8 mouse cellular contexts compared by ENCODE assay signal in genomic region chr19:38054720-38055192, GRCm38 (mm10). TPM values are rescaled to one million over a fixed set of nuclear protein-coding genes. Genes with fewer than 3 reads are reported as not detected.
DNase-seq lines count a peak whose midpoint lies in the region; ATAC-seq lines count a peak whose summit lies in the region.

Gene Cep55, plus strand, starts transcription at chr19:38055011.

- ATAC-seq in common myeloid progenitor, adult 5-6 weeks (replicated peaks; ENCODE audit: low read depth, poor library complexity, severe bottlenecking): peak; percentile 86
- peak; percentile 90 for ATAC-seq in megakaryocyte-erythroid progenitor cell, adult 5-6 weeks (replicated peaks; ENCODE audit: low FRiP score, low TSS enrichment, poor library complexity, severe bottlenecking)

- intact Hi-C loops in left cerebral cortex, postnatal 10 days (cut with DNase I): no loop called here

- peak; percentile 99 for DNase-seq in ZHBTc4 (ENCODE audit: low read depth, low spot score)
- peak; percentile 87 to 92 for DNase-seq in gastrocnemius, adult 8-10 months (ENCODE audit: low spot score in 2 of 2)
- DNase-seq in hindlimb bud, embryonic 11.5 days (ENCODE audit: extremely low spot score, low read depth, low spot score): peak; percentile 88
- peak; percentile 91 to 98 for DNase-seq in left cerebral cortex, postnatal 10 days (ENCODE audit: extremely low spot score in 1 of 2, low spot score in 2 of 2)
- DNase-seq in right cerebral cortex, postnatal 25 days: peak; percentile 91
- DNase-seq in urinary bladder, postnatal 4 days (ENCODE audit: low spot score in 2 of 2): peak; percentile 92 to 96

RNA-seq across cellular contexts. Expression of gene Cep55, which starts in this region (rescaled TPM):
- 42.0 and 48.3 TPM in 2 replicates for total RNA-seq in common myeloid progenitor, adult 5-6 weeks (2017)
- total RNA-seq in gastrocnemius, adult 8-10 months (2022): not detected
- 1 to 10 TPM in 1 of 2 experiments, under 1 TPM in 1; 0.83 to 1.0 TPM for total RNA-seq in left cerebral cortex, postnatal 10 days (2021)
- total RNA-seq in megakaryocyte-erythroid progenitor cell, adult 5-6 weeks (2014; fragmentation: Nextera tagmentation): 3.9 and 4.6 TPM in 2 replicates
- 4.7 and 8.2 TPM in 2 replicates for total RNA-seq in megakaryocyte-erythroid progenitor cell, adult 5-6 weeks (2017)

Comparison
In these comparisons a context has a peak if more than half of its experiments do, and no peak if none do; other contexts are left out.
1. Peak in every context shown above with its lines: DNase-seq and ATAC-seq.
2. Peak in DNase-seq in gastrocnemius, adult 8-10 months; RNA of the gene not detected or under 1 TPM.